ENCODE assay signal across 8 mouse cellular contexts in the genomic region with DNA sequence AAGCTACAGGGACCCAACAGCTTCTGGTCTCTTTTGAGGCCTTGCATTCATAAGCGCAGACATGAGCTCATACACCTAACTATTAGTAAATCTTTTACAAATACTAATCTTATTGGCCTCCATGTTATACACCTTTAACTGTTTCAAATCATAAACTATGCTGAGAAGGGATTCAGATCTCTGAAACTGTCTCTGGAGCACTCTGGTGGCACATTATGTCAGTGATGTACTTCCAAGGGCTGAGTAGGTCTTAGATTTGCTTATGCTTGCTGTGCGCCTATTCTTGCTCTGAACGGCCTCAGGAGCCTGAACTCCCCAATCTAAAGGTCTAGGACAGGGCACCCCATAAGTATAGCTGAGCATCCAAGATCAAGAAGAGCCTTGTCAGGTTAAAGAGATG. TPM values are rescaled to one million over a fixed set of nuclear protein-coding genes. Genes with fewer than 3 reads are reported as not detected.
DNase-seq lines count a peak whose midpoint lies in the region; ATAC-seq and TF ChIP-seq lines count a peak whose summit lies in the region.

No protein-coding gene starts in this region.

- peak overlapping the region; percentile 99 for H3K27ac ChIP-seq in heart, embryonic 16.5 days (ENCODE audit: low read length)
- H3K27ac ChIP-seq in bone marrow, adult 2 months (ENCODE audit: control insufficient read depth, insufficient read depth, low read depth, low read length, poor library complexity) = peak overlapping the region; percentile 85
- H3K27ac ChIP-seq in hindbrain, embryonic 13.5 days = peak overlapping the region; percentile 100
- H3K27ac ChIP-seq in midbrain, embryonic 13.5 days = peak overlapping the region; percentile 100

- peak overlapping the region; percentile 78 for H3K4me2 ChIP-seq in heart, embryonic 16.5 days (ENCODE audit: low read depth, low read length)
- peak overlapping the region; percentile 73 for H3K4me2 ChIP-seq in hindbrain, embryonic 13.5 days
- H3K4me2 ChIP-seq in midbrain, embryonic 13.5 days (replicated peaks) = peak overlapping the region; percentile 78

- intact Hi-C loops in heart, postnatal 10 days (cut with DNase I) = loop anchor here (1.0 to 5.0 kb wide), 4 partner anchors 17 to 100 kb away; a partner anchor contains a TSS

- H3K9ac ChIP-seq in heart, embryonic 16.5 days (ENCODE audit: low read length) = peak overlapping the region; percentile 92
- H3K9ac ChIP-seq in hindbrain, embryonic 13.5 days = peak overlapping the region; percentile 96
- peak overlapping the region; percentile 97 for H3K9ac ChIP-seq in midbrain, embryonic 13.5 days (replicated peaks)

- ATAC-seq in heart, embryonic 16.5 days (replicated peaks; ENCODE audit: extremely low read depth, insufficient read depth, low FRiP score) = no peak
- ATAC-seq in hindbrain, embryonic 13.5 days (ENCODE audit: low FRiP score) = no peak
- ATAC-seq in midbrain, embryonic 13.5 days = no peak

- H3K27me3 ChIP-seq in heart, embryonic 16.5 days (ENCODE audit: control insufficient read depth, insufficient read depth, low read length) = no peaks in the 10 kb centered on the region
- no peaks in the 10 kb centered on the region for H3K27me3 ChIP-seq in hindbrain, embryonic 13.5 days
- no peaks in the 10 kb centered on the region for H3K27me3 ChIP-seq in midbrain, embryonic 13.5 days

- TF ChIP-seq CTCF in bone marrow, adult 2 months (IDR thresholded peaks at IDR 0.05; ENCODE audit: control insufficient read depth, insufficient read depth, low read length) = no peak

- DNase-seq in heart, postnatal 10 days = no peak
- DNase-seq in layer of hippocampus, postnatal 14 days (ENCODE audit: low spot score in 2 of 2) = no peak
- DNase-seq in right cerebral cortex, postnatal 36 days (ENCODE audit: low spot score in 2 of 2) = no peak
- DNase-seq in right cerebral cortex, postnatal 10 days (ENCODE audit: low spot score in 2 of 2) = no peak

- H3K4me1 ChIP-seq in heart, embryonic 16.5 days (ENCODE audit: control insufficient read depth, insufficient read depth, low read length) = peaks cover 31% of the 10 kb centered on the region
- peaks cover 6% of the 10 kb centered on the region for H3K4me1 ChIP-seq in bone marrow, adult 2 months (ENCODE audit: control insufficient read depth, insufficient read depth, low read length)
- H3K4me1 ChIP-seq in hindbrain, embryonic 13.5 days (replicated peaks) = peaks cover 49% of the 10 kb centered on the region
- peaks cover 47% of the 10 kb centered on the region for H3K4me1 ChIP-seq in midbrain, embryonic 13.5 days (replicated peaks)

- H3K4me3 ChIP-seq in heart, embryonic 16.5 days (ENCODE audit: low read length) = peak overlapping the region; percentile 75
- no peak overlapping the region for H3K4me3 ChIP-seq in bone marrow, adult 2 months (replicated peaks; ENCODE audit: control insufficient read depth, low read depth, low read length)
- H3K4me3 ChIP-seq in hindbrain, embryonic 13.5 days = peak overlapping the region; percentile 70; the same call in 1 of the 2 replicates
- peak overlapping the region; percentile 67 for H3K4me3 ChIP-seq in midbrain, embryonic 13.5 days (replicated peaks)

- no peak for TF ChIP-seq POLR2A in bone marrow, adult 2 months (IDR thresholded peaks at IDR 0.05; ENCODE audit: borderline replicate concordance, control insufficient read depth, low read depth, low read length)

- 72% methylated on average over 3 of the region's 3 CpGs for WGBS in heart, embryonic 16.5 days
- 83% methylated on average over 3 of the region's 3 CpGs for whole genome bisulfite sequencing in bone marrow, adult 2 months
- WGBS in hindbrain, embryonic 13.5 days = 72% methylated on average over 3 of the region's 3 CpGs
- 70% methylated on average over 3 of the region's 3 CpGs for WGBS in midbrain, embryonic 13.5 days

- H3K36me3 ChIP-seq in heart, embryonic 16.5 days (ENCODE audit: control insufficient read depth, insufficient read depth) = peaks cover 10% of the 10 kb centered on the region
- H3K36me3 ChIP-seq in hindbrain, embryonic 13.5 days = peaks cover 36% of the 10 kb centered on the region
- H3K36me3 ChIP-seq in midbrain, embryonic 13.5 days = peaks cover 36% of the 10 kb centered on the region

- H3K9me3 ChIP-seq in heart, embryonic 16.5 days (replicated peaks; ENCODE audit: control insufficient read depth, low read length) = no peaks in the 10 kb centered on the region
- H3K9me3 ChIP-seq in hindbrain, embryonic 13.5 days = no peaks in the 10 kb centered on the region
- H3K9me3 ChIP-seq in midbrain, embryonic 13.5 days = no peaks in the 10 kb centered on the region

RNA-seq across cellular contexts. Expression of a gene that starts 0.7 kb away (rescaled TPM):
- polyA plus RNA-seq in heart, embryonic 16.5 days (2015; fragmentation: Nextera tagmentation; extraction: Ambion mirVana) = 429 and 447 TPM in 2 replicates
- 100 to 1,000 TPM; 322 to 335 TPM for total RNA-seq in heart, postnatal 10 days (2021)
- polyA plus RNA-seq in bone marrow, adult 2 months (2011; ENCODE audit: insufficient read depth, insufficient read length, low replicate concordance, missing spikeins) = 138 and 208 TPM in 2 replicates
- 670 and 677 TPM in 2 replicates for polyA plus RNA-seq in hindbrain, embryonic 13.5 days (2015; fragmentation: Nextera tagmentation; extraction: Ambion mirVana)
- polyA plus RNA-seq in midbrain, embryonic 13.5 days (2015; fragmentation: Nextera tagmentation; extraction: Ambion mirVana) = 710 and 725 TPM in 2 replicates
- total RNA-seq in layer of hippocampus, postnatal 14 days (2021) = 100 to 1,000 TPM; 297 to 325 TPM

RNA-seq across cellular contexts. Expression of a gene that starts 3.3 kb away (rescaled TPM):
- polyA plus RNA-seq in heart, embryonic 16.5 days (2015; fragmentation: Nextera tagmentation; extraction: Ambion mirVana) = 14.6 and 31.3 TPM in 2 replicates
- total RNA-seq in heart, postnatal 10 days (2021) = 1 to 10 TPM; 5.0 to 6.0 TPM
- polyA plus RNA-seq in bone marrow, adult 2 months (2011; ENCODE audit: insufficient read depth, insufficient read length, low replicate concordance, missing spikeins) = 239 and 439 TPM in 2 replicates
- 5.0 and 5.9 TPM in 2 replicates for polyA plus RNA-seq in hindbrain, embryonic 13.5 days (2015; fragmentation: Nextera tagmentation; extraction: Ambion mirVana)
- 3.4 and 4.1 TPM in 2 replicates for polyA plus RNA-seq in midbrain, embryonic 13.5 days (2015; fragmentation: Nextera tagmentation; extraction: Ambion mirVana)
- total RNA-seq in layer of hippocampus, postnatal 14 days (2021) = 1 to 10 TPM; 3.8 to 5.7 TPM

RNA-seq across cellular contexts. Expression of a gene that starts 14.0 kb away (rescaled TPM):
- not detected in 2 replicates for polyA plus RNA-seq in heart, embryonic 16.5 days (2015; fragmentation: Nextera tagmentation; extraction: Ambion mirVana)
- total RNA-seq in heart, postnatal 10 days (2021) = under 1 TPM in 1 of 2 experiments, not detected in 1; 0.98 TPM
- polyA plus RNA-seq in bone marrow, adult 2 months (2011; ENCODE audit: insufficient read depth, insufficient read length, low replicate concordance, missing spikeins) = not detected in 2 replicates
- not detected in 2 replicates for polyA plus RNA-seq in hindbrain, embryonic 13.5 days (2015; fragmentation: Nextera tagmentation; extraction: Ambion mirVana)
- polyA plus RNA-seq in midbrain, embryonic 13.5 days (2015; fragmentation: Nextera tagmentation; extraction: Ambion mirVana) = not detected in 2 replicates
- 1 to 10 TPM in 1 of 2 experiments, not detected in 1; 1.3 TPM for total RNA-seq in layer of hippocampus, postnatal 14 days (2021)

RNA-seq across cellular contexts. Expression of a gene that starts 14.5 kb away (rescaled TPM):
- polyA plus RNA-seq in heart, embryonic 16.5 days (2015; fragmentation: Nextera tagmentation; extraction: Ambion mirVana) = 9.4 and 10.4 TPM in 2 replicates
- total RNA-seq in heart, postnatal 10 days (2021) = 10 to 100 TPM; 59.4 to 59.7 TPM
- polyA plus RNA-seq in bone marrow, adult 2 months (2011; ENCODE audit: insufficient read depth, insufficient read length, low replicate concordance, missing spikeins) = 11.3 and 19.1 TPM in 2 replicates
- polyA plus RNA-seq in hindbrain, embryonic 13.5 days (2015; fragmentation: Nextera tagmentation; extraction: Ambion mirVana) = 21.6 and 22.7 TPM in 2 replicates
- 21.5 and 25.4 TPM in 2 replicates for polyA plus RNA-seq in midbrain, embryonic 13.5 days (2015; fragmentation: Nextera tagmentation; extraction: Ambion mirVana)
- 100 to 1,000 TPM; 147 to 149 TPM for total RNA-seq in layer of hippocampus, postnatal 14 days (2021)

RNA-seq across cellular contexts. Expression of a gene that starts 27.6 kb away (rescaled TPM):
- polyA plus RNA-seq in heart, embryonic 16.5 days (2015; fragmentation: Nextera tagmentation; extraction: Ambion mirVana) = 3.7 and 4.3 TPM in 2 replicates
- total RNA-seq in heart, postnatal 10 days (2021) = 1 to 10 TPM; 3.4 to 3.7 TPM
- polyA plus RNA-seq in bone marrow, adult 2 months (2011; ENCODE audit: insufficient read depth, insufficient read length, low replicate concordance, missing spikeins) = 0.68 and 1.4 TPM in 2 replicates
- polyA plus RNA-seq in hindbrain, embryonic 13.5 days (2015; fragmentation: Nextera tagmentation; extraction: Ambion mirVana) = 53.2 and 58.7 TPM in 2 replicates
- 27.5 and 29.7 TPM in 2 replicates for polyA plus RNA-seq in midbrain, embryonic 13.5 days (2015; fragmentation: Nextera tagmentation; extraction: Ambion mirVana)
- 100 to 1,000 TPM; 667 to 671 TPM for total RNA-seq in layer of hippocampus, postnatal 14 days (2021)
